Mouse (Mus musculus): ENCODE data around the gene Defb46.

Defb46 gene

DNA sequence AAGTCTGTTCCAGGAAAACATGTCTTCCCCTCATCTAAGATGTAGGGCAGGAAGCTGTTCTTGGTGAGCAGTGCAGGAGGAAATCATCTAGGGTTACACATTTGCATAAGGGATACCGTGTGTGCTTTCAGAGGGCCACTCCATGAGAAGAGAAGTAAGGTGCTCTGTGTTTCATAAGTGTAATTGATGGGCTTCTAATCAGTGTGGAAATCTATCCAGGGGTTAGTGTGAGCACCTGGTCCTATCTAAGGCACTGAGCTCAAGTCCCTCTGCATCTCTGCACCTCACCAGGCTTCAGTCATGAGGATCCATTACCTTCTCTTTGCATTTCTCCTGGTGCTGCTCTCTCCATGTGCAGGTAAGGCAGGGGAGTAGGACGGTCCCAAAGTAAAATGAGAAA, at the start of gene Defb46:
Gene Defb46, plus strand, starts transcription at position 301 of the 400 bp plus-strand sequence.
- DNase-seq (ENCODE audit: low spot score in 2 of 2) = no peak

DNA sequence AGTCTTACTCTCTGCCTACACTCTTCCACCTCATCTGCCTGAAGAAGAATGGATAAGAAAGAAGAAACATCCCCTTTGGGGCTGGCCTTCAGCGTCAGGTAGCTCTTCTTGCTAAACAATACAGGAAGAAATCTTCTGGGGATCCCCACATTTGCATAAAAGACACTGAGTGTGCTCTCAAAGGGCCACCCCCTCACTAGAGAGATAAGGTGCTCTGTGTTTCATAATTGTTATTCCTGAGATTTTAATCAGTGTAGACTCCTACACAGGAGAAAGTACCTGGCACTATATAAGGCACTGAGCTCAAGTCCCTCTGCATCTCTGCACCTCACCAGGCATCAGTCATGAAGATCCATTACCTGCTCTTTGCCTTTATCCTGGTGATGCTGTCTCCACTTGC, 14.6 kb upstream of the Defb46 start, which contains the start of gene Defb6:
Gene Defb6, plus strand, starts transcription at position 318 of the 400 bp plus-strand sequence.
- no peak for DNase-seq (ENCODE audit: low spot score in 2 of 2)

DNA sequence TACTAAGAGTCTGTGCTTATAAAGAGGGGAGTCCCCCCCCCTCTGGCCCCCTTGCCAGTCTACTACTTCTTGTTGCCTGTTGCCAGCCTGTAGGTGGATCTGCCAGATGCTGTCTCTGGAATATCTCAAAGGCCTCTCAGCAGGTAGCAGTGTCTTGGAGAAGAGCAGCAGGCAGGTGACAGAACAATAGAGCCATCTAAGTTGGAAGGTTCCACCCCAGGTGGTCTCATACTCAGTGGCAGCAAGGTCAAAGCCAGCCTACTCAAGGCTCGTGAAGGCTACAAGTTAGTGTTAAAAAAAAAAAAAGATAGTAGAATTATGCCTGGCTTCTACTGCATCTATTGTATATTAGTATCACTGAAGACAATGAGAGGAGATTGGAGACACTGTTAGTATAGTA, 1.6 kb upstream of the Defb46 start:
- no peak for DNase-seq (ENCODE audit: low spot score in 2 of 2)

DNA sequence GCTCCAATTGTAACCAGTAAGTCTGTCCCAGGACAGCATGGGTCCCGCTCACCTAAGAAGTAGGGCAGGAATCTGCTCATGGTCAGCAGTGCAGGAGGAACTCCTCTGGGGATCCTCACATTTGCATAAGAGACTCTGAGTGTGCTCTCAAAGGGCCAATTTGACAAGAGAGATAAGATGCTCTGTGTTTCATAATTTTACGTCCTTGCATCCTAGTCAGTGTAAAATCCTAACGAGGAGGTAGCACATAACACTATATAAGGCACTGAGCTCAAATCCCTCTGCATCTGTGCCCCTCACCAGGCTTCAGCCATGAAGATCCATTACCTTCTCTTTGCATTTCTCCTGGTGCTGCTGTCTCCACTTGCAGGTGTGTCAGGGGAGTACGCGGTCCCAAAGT, 7.6 kb downstream of the Defb46 start, which contains the start of gene Defb5:
Gene Defb5, plus strand, starts transcription at position 301 of the 400 bp plus-strand sequence.
- no peak for DNase-seq (ENCODE audit: low spot score in 2 of 2)

DNA sequence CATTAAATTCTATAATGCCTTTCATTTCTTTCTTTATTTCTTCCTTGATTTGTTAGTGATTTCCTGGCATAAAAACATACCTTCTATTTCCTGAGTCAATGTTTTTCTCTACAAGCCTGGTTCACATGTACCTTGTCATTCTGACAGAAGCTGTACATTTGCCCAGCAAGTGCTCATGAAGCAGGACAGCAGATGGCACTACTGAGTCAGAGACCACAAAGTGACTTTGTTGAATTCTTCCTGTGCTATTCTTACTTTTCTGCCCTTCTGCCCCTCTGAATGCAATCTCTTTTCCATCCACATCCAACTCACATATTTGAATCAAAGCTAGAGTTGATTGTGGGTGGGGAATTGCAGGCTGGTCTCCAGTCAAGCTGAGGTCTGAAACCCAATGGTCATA, 18.4 kb downstream of the Defb46 start:
- DNase-seq (ENCODE audit: low spot score in 2 of 2) = no peak

DNA sequence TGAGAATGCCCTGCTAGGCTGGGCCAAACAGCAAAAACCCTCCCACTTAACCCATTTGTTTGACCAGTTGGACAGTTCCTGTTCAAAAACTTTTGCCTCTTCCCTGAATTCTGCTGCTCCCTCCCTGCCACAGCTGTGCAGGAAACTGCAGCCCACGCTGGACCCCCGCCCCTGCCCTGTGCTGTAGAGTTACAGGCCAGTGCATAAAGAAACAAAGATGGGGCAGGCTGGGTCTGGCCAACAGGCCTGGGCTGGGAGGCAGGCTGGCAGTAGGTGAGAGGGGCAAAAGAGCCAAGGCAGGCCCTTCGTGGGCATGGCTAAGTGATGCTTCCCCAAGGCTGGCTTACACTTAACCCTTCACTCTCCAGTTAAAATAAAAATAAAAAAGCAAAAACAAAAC, 20.0 kb downstream of the Defb46 start:
- no peak for DNase-seq (ENCODE audit: low spot score in 2 of 2)

All from frontal cortex, postnatal 10 days (tissue).